Mouse (Mus musculus): ENCODE data around the gene Usp40. TPM values are rescaled to one million over a fixed set of nuclear protein-coding genes. Genes with fewer than 3 reads are reported as not detected.
A peak's percentile ranks its signal among the peaks of the same experiment; 100 is the strongest.
"Not testable (repeated sequence)": the region's sequence is repeated elsewhere in the genome, so short reads cannot be mapped to it uniquely, and the experiment has no call there.

The Usp40 gene
- 8.7 and 10.0 TPM in 2 replicates for polyA plus RNA-seq (2015; fragmentation: Nextera tagmentation; extraction: Ambion mirVana)

DNA sequence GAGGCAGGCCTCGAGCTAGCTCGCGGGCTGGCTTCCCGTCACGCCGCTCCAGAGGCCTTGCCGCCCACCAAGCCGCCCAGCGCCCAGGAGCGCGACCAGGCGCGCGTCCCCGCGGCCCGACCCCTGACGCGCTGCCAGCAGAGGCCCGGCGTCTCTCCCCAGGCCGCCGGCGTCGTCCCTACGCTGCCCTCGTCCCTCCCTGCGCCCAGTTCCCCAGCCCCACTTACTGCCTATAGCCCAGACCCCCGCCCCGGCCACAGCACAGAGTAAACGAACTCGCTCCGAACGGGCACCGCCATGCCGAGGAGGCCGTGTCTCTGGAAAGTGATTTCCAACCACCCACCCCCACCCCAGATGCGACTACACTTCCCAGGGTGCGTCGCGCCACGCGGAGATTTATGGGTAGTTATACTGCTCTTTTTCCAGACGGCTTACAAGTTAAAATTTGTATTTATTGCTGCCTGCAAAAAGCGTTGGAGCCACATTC lies at the start of gene Usp40:
Usp40 (minus strand) TSS at position 341 of the 487 bp plus-strand sequence.
- ATAC-seq (ENCODE audit: low read depth), result peak; percentile 83

DNA sequence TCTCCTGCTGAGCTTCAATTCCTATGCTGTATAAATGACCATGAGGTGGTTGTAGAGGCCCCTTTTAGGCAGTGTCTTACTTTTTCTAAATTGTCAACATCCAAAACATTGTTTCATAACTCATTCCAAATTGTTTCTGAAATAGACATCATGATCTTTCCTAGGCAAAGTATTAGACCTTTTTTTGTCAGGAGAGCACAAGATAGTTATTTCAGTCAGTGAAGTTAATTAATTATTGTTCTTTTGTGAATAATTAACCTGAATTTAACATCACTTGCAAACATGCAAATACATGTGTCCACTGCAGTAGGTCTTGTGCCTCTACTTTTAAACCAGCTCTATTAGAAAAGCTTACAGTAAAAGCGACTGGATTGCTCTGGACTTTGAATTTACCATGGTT lies 46.7 kb upstream of the Usp40 start, which contains the start of gene Ugt1a10:
Ugt1a10 (plus strand) TSS at position 301 of the 400 bp plus-strand sequence.
- Histone ChIP-seq H3K4me1 (ENCODE audit: control insufficient read depth, low read depth, low read length) (no peaks in the 10 kb centered on the region), H3K4me3 (ENCODE audit: low read depth, low read length) (no peak within 1 kb of the TSS), H3K36me3 (ENCODE audit: control insufficient read depth, insufficient read depth) (no peaks in the 10 kb centered on the region), H3K9me3 (replicated peaks; ENCODE audit: control insufficient read depth, low read length) (no peaks in the 10 kb centered on the region), H3K9ac (ENCODE audit: low read depth, low read length) (no peak within 1 kb of the TSS), H3K4me2 (ENCODE audit: low read depth, low read length) (no peak within 1 kb of the TSS), H3K27ac (ENCODE audit: low read length) (no peak within 1 kb of the TSS), H3K27me3 (ENCODE audit: control insufficient read depth, insufficient read depth, low read depth, low read length) (no peaks in the 10 kb centered on the region)
- WGBS (ENCODE audit: insufficient replicate concordance), result 41% methylated on average over 1 of the region's 1 CpGs
- ATAC-seq (ENCODE audit: low read depth), result no peak

More for the DNA sequence above, at the start of gene Usp40:
- peak within 1 kb of the TSS; percentile 87 for H3K9ac ChIP-seq (ENCODE audit: low read depth, low read length)
- peaks cover 7% of the 10 kb centered on the region for H3K4me1 ChIP-seq (ENCODE audit: control insufficient read depth, low read depth, low read length)
- no peaks in the 10 kb centered on the region for H3K9me3 ChIP-seq (replicated peaks; ENCODE audit: control insufficient read depth, low read length)
- peak within 1 kb of the TSS; percentile 83 for H3K4me2 ChIP-seq (ENCODE audit: low read depth, low read length)
- H3K4me3 ChIP-seq (ENCODE audit: low read depth, low read length), result peak within 1 kb of the TSS; percentile 76
- under 1% methylated on average over 45 of the region's 45 CpGs for whole genome bisulfite sequencing (ENCODE audit: insufficient replicate concordance)
- peak within 1 kb of the TSS; percentile 74 for H3K27ac ChIP-seq (ENCODE audit: low read length)
- H3K27me3 ChIP-seq (ENCODE audit: control insufficient read depth, insufficient read depth, low read depth, low read length), result no peaks in the 10 kb centered on the region
- H3K36me3 ChIP-seq (ENCODE audit: control insufficient read depth, insufficient read depth), result no peaks in the 10 kb centered on the region

DNA sequence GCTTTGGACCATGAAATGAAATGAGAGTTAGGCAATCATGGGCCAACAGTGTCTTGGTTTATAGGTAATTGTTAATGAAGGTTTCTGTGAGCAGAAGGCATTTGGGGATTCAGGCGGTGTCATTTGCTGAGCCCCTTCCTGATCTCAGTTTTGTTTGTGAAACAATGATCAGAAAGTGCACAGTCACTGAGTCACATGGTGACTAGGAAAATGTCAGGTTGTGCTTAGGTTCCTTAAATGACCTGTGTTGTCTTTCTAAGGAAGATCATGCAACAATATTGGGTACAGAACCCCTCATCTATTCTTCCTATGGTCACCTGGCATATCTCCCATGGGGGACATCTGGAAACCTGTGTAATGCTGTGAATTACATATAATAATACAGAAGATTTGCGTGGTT lies 39.1 kb upstream of the Usp40 start:
- H3K27me3 ChIP-seq (ENCODE audit: control insufficient read depth, insufficient read depth, low read depth, low read length); H3K4me1 ChIP-seq (ENCODE audit: control insufficient read depth, low read depth, low read length); ATAC-seq (ENCODE audit: low read depth); H3K9ac ChIP-seq (ENCODE audit: low read depth, low read length); H3K4me2 ChIP-seq (ENCODE audit: low read depth, low read length); H3K4me3 ChIP-seq (ENCODE audit: low read depth, low read length); H3K36me3 ChIP-seq (ENCODE audit: control insufficient read depth, insufficient read depth); H3K27ac ChIP-seq (ENCODE audit: low read length); H3K9me3 ChIP-seq (replicated peaks; ENCODE audit: control insufficient read depth, low read length): not testable (repeated sequence)
- 63% methylated on average over 2 of the region's 2 CpGs for WGBS (ENCODE audit: insufficient replicate concordance)

GRCm38 (mm10) chr1:88044832-88045437 lies 36.6 kb upstream of the Usp40 start:
- H3K4me3 ChIP-seq (ENCODE audit: low read depth, low read length); H3K27ac ChIP-seq (ENCODE audit: low read length); H3K27me3 ChIP-seq (ENCODE audit: control insufficient read depth, insufficient read depth, low read depth, low read length); H3K9ac ChIP-seq (ENCODE audit: low read depth, low read length); H3K9me3 ChIP-seq (replicated peaks; ENCODE audit: control insufficient read depth, low read length); H3K36me3 ChIP-seq (ENCODE audit: control insufficient read depth, insufficient read depth); H3K4me2 ChIP-seq (ENCODE audit: low read depth, low read length); H3K4me1 ChIP-seq (ENCODE audit: control insufficient read depth, low read depth, low read length): not testable (repeated sequence)
- ATAC-seq (ENCODE audit: low read depth), result peak; percentile 82
- 49% methylated on average over 3 of the region's 5 CpGs for whole genome bisulfite sequencing (ENCODE audit: insufficient replicate concordance)

- not testable (repeated sequence) for H3K9ac ChIP-seq (ENCODE audit: low read depth, low read length); H3K9me3 ChIP-seq (replicated peaks; ENCODE audit: control insufficient read depth, low read length); H3K4me3 ChIP-seq (ENCODE audit: low read depth, low read length); H3K4me1 ChIP-seq (ENCODE audit: control insufficient read depth, low read depth, low read length); H3K27me3 ChIP-seq (ENCODE audit: control insufficient read depth, insufficient read depth, low read depth, low read length); ATAC-seq (ENCODE audit: low read depth); H3K27ac ChIP-seq (ENCODE audit: low read length); H3K4me2 ChIP-seq (ENCODE audit: low read depth, low read length); H3K36me3 ChIP-seq (ENCODE audit: control insufficient read depth, insufficient read depth)
- 47% methylated on average over 1 of the region's 2 CpGs for WGBS (ENCODE audit: insufficient replicate concordance)
These were observed 34.7 kb upstream of the Usp40 start for GRCm38 (mm10) chr1:88043044-88043443.

GRCm38 (mm10) chr1:88025244-88025643 lies 16.9 kb upstream of the Usp40 start:
- H3K4me1 ChIP-seq (ENCODE audit: control insufficient read depth, low read depth, low read length); ATAC-seq (ENCODE audit: low read depth); H3K27me3 ChIP-seq (ENCODE audit: control insufficient read depth, insufficient read depth, low read depth, low read length); H3K27ac ChIP-seq (ENCODE audit: low read length); H3K9ac ChIP-seq (ENCODE audit: low read depth, low read length); H3K4me3 ChIP-seq (ENCODE audit: low read depth, low read length); H3K36me3 ChIP-seq (ENCODE audit: control insufficient read depth, insufficient read depth); H3K4me2 ChIP-seq (ENCODE audit: low read depth, low read length); H3K9me3 ChIP-seq (replicated peaks; ENCODE audit: control insufficient read depth, low read length): not testable (repeated sequence)
- 55% methylated on average over 3 of the region's 3 CpGs for WGBS (ENCODE audit: insufficient replicate concordance)

- H3K4me3 ChIP-seq (ENCODE audit: low read depth, low read length), result no peak overlapping the region
- H3K4me2 ChIP-seq (ENCODE audit: low read depth, low read length), result no peak overlapping the region
- H3K27me3 ChIP-seq (ENCODE audit: control insufficient read depth, insufficient read depth, low read depth, low read length), result no peaks in the 10 kb centered on the region
- H3K27ac ChIP-seq (ENCODE audit: low read length), result no peak overlapping the region
- no peaks in the 10 kb centered on the region for H3K4me1 ChIP-seq (ENCODE audit: control insufficient read depth, low read depth, low read length)
- no peaks in the 10 kb centered on the region for H3K9me3 ChIP-seq (replicated peaks; ENCODE audit: control insufficient read depth, low read length)
- ATAC-seq (ENCODE audit: low read depth), result no peak
- H3K36me3 ChIP-seq (ENCODE audit: control insufficient read depth, insufficient read depth), result no peaks in the 10 kb centered on the region
- WGBS (ENCODE audit: insufficient replicate concordance), result 66% methylated on average over 6 of the region's 6 CpGs
- no peak overlapping the region for H3K9ac ChIP-seq (ENCODE audit: low read depth, low read length)
These were observed 7.0 kb upstream of the Usp40 start for GRCm38 (mm10) chr1:88015371-88015770.

DNA sequence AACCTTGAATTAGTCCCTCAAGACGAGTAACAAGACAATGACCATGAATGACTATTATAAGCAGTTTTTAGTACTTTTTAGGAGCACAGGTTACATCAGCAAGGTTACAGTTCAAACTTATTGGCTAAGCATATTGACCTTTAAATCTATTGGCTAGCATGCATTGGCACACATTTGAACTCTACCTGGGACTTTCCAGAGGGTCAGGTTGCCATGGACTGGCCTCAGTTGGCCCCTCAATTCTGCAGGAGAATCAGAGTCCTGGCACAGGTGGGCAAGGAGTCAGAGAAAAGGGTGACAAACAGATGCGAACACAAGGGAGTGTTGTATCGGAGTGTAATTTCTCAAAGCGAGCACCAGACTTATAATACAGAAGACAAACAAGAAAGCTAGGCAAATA lies 6.3 kb upstream of the Usp40 start:
- Histone ChIP-seq H3K4me3 (ENCODE audit: low read depth, low read length) (no peak overlapping the region), H3K36me3 (ENCODE audit: control insufficient read depth, insufficient read depth) (no peaks in the 10 kb centered on the region), H3K9ac (ENCODE audit: low read depth, low read length) (no peak overlapping the region), H3K9me3 (replicated peaks; ENCODE audit: control insufficient read depth, low read length) (no peaks in the 10 kb centered on the region), H3K4me1 (ENCODE audit: control insufficient read depth, low read depth, low read length) (no peaks in the 10 kb centered on the region), H3K27me3 (ENCODE audit: control insufficient read depth, insufficient read depth, low read depth, low read length) (no peaks in the 10 kb centered on the region), H3K27ac (ENCODE audit: low read length) (no peak overlapping the region), H3K4me2 (ENCODE audit: low read depth, low read length) (no peak overlapping the region)
- 73% methylated on average over 4 of the region's 4 CpGs for WGBS (ENCODE audit: insufficient replicate concordance)
- ATAC-seq (ENCODE audit: low read depth), result no peak

DNA sequence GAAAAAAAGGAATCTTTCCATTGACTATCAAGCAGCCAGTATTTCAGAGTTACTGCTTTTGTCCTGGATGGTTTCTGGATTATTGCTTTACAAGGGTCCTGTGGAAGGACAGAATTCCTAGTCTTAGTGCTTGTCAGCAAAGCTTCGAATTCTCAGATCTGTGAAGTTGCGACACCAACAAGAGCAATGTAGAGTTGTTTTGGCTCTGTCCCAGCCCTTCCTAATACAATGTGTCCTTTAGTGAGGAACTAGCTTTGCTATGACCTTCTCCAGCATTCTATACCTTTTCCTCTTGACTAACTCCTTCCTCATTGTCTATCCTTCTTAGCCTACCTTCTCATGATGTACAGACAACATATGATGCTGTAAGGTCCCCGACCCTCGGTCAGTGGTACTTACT lies 5.8 kb upstream of the Usp40 start:
- WGBS (ENCODE audit: insufficient replicate concordance), result 69% methylated on average over 4 of the region's 4 CpGs
- Histone ChIP-seq H3K9me3 (replicated peaks; ENCODE audit: control insufficient read depth, low read length) (no peaks in the 10 kb centered on the region), H3K36me3 (ENCODE audit: control insufficient read depth, insufficient read depth) (no peaks in the 10 kb centered on the region), H3K27ac (ENCODE audit: low read length) (no peak overlapping the region), H3K4me1 (ENCODE audit: control insufficient read depth, low read depth, low read length) (no peaks in the 10 kb centered on the region), H3K4me3 (ENCODE audit: low read depth, low read length) (no peak overlapping the region), H3K9ac (ENCODE audit: low read depth, low read length) (no peak overlapping the region), H3K27me3 (ENCODE audit: control insufficient read depth, insufficient read depth, low read depth, low read length) (no peaks in the 10 kb centered on the region), H3K4me2 (ENCODE audit: low read depth, low read length) (no peak overlapping the region)
- peak; percentile 79 for ATAC-seq (ENCODE audit: low read depth)
